Mouse (Mus musculus) spleen, adult 2 months (tissue): ENCODE data around the gene Prkd2.

Experiments used
- CTCF ChIP-seq: fragments of 200-500 bp; IDR thresholded peaks from 2 replicates; pipeline ENCODE4 v1.5.1; 2011; ENCODE audit warnings: mild to moderate bottlenecking, inconsistent platforms; ENCODE audit not compliant: insufficient read depth, insufficient read length, insufficient replicate concordance; ENCODE audit errors: extremely low read depth
- POLR2A ChIP-seq: fragments of 200-500 bp; IDR thresholded peaks from 2 replicates; pipeline ENCODE4 v1.6.1; 2011; ENCODE audit warnings: low read depth, low read length, inconsistent platforms

GRCm38 (mm10) chr7:16821669-16822101 is 21.0 kb upstream of the Prkd2 start:
- TF ChIP-seq POLR2A (no peak), CTCF (no peak)
